Mouse (Mus musculus): ENCODE measurements around the gene Lsm4. TPM values are rescaled to one million over a fixed set of nuclear protein-coding genes. Genes with fewer than 3 reads are reported as not detected.

Gene Lsm4
- total and polyA plus RNA-seq, 2 experiments from 2014 or later = 202 to 438 TPM

- H3K36me3 ChIP-seq (replicated peaks; ENCODE audit: control insufficient read depth, insufficient read depth, low read length) = peaks cover 67% of the 10 kb centered on the region
- TF ChIP-seq CTCF (IDR thresholded peaks at IDR 0.05; ENCODE audit: low read depth) = peak; percentile 76
- TF ChIP-seq EP300 (IDR thresholded peaks at IDR 0.05; ENCODE audit: low read depth) = no peak
Observed at GRCm38 (mm10) chr8:70653226-70653625, 19.8 kb upstream of the Lsm4 start.

DNA sequence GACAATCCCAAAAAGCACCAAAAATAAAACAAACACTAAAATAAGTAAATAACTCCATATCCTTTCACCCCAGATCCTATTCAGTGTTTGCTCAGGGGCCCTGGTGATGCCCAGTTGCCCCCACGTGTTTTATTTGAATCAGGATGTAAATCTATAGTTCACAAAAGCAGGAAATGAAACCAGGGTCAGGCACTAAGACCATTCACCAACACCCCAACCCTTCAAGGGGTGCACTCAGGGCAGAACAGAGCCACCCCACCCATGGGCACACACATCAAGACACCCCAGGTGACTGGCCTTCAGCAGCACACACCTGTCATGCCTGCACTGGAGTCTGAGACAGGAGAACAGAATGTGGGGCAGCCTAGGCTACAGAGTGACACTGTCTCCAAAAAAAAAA, 18.9 kb upstream of the Lsm4 start:
- Histone ChIP-seq H3K36me3 (replicated peaks; ENCODE audit: control insufficient read depth, insufficient read depth, low read length) (peaks cover 67% of the 10 kb centered on the region), H3K4me2 (ENCODE audit: low read depth, low read length) (no peak overlapping the region), H3K4me3 (ENCODE audit: low read depth, low read length) (no peak overlapping the region), H3K9me3 (replicated peaks; ENCODE audit: control insufficient read depth, low read length) (no peaks in the 10 kb centered on the region), H3K4me1 (ENCODE audit: control insufficient read depth, insufficient read depth) (peaks cover 27% of the 10 kb centered on the region), H3K9ac (replicated peaks; ENCODE audit: low read depth, low read length) (no peak overlapping the region), H3K27me3 (ENCODE audit: control insufficient read depth, insufficient read depth, low read length) (no peaks in the 10 kb centered on the region), H3K27ac (ENCODE audit: low read depth) (no peak overlapping the region)
- ATAC-seq (ENCODE audit: insufficient read depth, low read depth) = no peak
- DNase-seq (ENCODE audit: low spot score) = no peak
- 73% methylated on average over 1 of the region's 1 CpGs for WGBS
- TF ChIP-seq CTCF (IDR thresholded peaks at IDR 0.05; ENCODE audit: low read depth) (no peak), EP300 (IDR thresholded peaks at IDR 0.05; ENCODE audit: low read depth) (no peak)

More at GRCm38 (mm10) chr8:70653226-70653625, 19.8 kb upstream of the Lsm4 start:
- 57% methylated on average over 2 of the region's 2 CpGs for WGBS
- Histone ChIP-seq H3K9me3 (replicated peaks; ENCODE audit: control insufficient read depth, low read length) (no peaks in the 10 kb centered on the region), H3K27me3 (ENCODE audit: control insufficient read depth, insufficient read depth, low read length) (no peaks in the 10 kb centered on the region), H3K27ac (ENCODE audit: low read depth) (no peak overlapping the region), H3K4me2 (ENCODE audit: low read depth, low read length) (no peak overlapping the region), H3K4me3 (ENCODE audit: low read depth, low read length) (no peak overlapping the region), H3K9ac (replicated peaks; ENCODE audit: low read depth, low read length) (no peak overlapping the region), H3K4me1 (ENCODE audit: control insufficient read depth, insufficient read depth) (peaks cover 27% of the 10 kb centered on the region)
- peak; percentile 12 for DNase-seq (ENCODE audit: low spot score)
- ATAC-seq (ENCODE audit: insufficient read depth, low read depth) = no peak

DNA sequence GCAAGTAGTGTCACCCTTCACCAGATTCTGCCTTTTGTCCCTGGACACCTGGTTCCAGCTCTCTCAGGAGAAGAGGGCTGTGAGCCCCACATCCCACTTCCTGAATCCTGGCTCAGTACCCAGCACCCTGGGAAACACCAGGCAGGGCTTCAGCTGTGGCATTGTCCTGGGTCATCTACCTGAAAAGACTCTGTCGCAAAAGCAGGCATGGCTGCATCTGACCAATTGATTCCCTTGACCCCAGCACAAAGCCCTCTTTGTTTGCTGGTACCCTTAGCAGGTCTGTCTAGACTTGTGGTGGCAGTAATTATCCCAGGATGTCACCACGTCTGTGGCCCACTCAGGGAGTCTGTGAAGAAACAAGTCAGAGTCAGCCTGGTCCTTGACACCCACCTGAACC, 17.6 kb upstream of the Lsm4 start:
- H3K27ac ChIP-seq (ENCODE audit: low read depth) = no peak overlapping the region
- peaks cover 17% of the 10 kb centered on the region; the same call in 1 of the 2 replicates for H3K4me1 ChIP-seq (ENCODE audit: control insufficient read depth, insufficient read depth)
- no peaks in the 10 kb centered on the region for H3K27me3 ChIP-seq (ENCODE audit: control insufficient read depth, insufficient read depth, low read length)
- H3K4me2 ChIP-seq (ENCODE audit: low read depth, low read length) = no peak overlapping the region
- TF ChIP-seq EP300 (IDR thresholded peaks at IDR 0.05; ENCODE audit: low read depth) (no peak), CTCF (IDR thresholded peaks at IDR 0.05; ENCODE audit: low read depth) (no peak)
- H3K4me3 ChIP-seq (ENCODE audit: low read depth, low read length) = no peak overlapping the region
- H3K9ac ChIP-seq (replicated peaks; ENCODE audit: low read depth, low read length) = no peak overlapping the region
- 79% methylated on average over 2 of the region's 2 CpGs for WGBS
- DNase-seq (ENCODE audit: low spot score) (no peak), ATAC-seq (ENCODE audit: insufficient read depth, low read depth) (no peak)
- no peaks in the 10 kb centered on the region for H3K9me3 ChIP-seq (replicated peaks; ENCODE audit: control insufficient read depth, low read length)
- H3K36me3 ChIP-seq (replicated peaks; ENCODE audit: control insufficient read depth, insufficient read depth, low read length) = peaks cover 59% of the 10 kb centered on the region

DNA sequence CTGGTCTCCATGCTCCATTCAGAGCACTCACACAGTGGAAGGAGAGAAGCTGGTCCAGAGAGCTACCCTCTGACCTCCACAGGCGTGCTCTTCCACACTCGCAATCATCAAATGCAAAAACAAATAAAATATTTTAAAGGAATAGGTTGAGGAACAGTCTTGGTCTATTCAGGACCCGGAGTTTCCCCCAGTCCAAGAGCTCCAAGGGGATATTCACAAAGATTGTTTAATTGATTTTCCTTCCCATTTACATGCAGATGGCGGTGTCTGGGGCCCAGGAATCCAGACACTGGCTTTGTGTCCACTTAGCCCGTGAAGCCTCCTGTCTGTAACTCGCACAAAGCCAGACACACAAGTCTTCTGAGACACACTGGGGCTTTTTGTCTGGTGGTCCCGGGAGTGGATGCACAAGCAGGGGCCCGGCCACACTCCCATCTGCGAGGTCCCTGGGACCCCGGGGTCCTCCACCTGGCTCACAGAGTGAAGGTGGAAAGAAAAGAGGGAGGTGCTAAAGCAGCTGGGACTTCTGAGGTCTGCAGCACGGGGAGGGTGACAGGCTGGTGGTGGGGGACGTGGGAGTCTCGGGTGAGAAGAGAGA, 16.8 kb upstream of the Lsm4 start:
- no peaks in the 10 kb centered on the region for H3K9me3 ChIP-seq (replicated peaks; ENCODE audit: control insufficient read depth, low read length)

GRCm38 (mm10) chr8:70657214-70657613, 15.8 kb upstream of the Lsm4 start:
- no peaks in the 10 kb centered on the region for H3K27me3 ChIP-seq (ENCODE audit: control insufficient read depth, insufficient read depth, low read length)
- no peak overlapping the region for H3K9ac ChIP-seq (replicated peaks; ENCODE audit: low read depth, low read length)
- DNase-seq (ENCODE audit: low spot score) (no peak), ATAC-seq (ENCODE audit: insufficient read depth, low read depth) (no peak)
- peaks cover 41% of the 10 kb centered on the region for H3K36me3 ChIP-seq (replicated peaks; ENCODE audit: control insufficient read depth, insufficient read depth, low read length)
- no peak overlapping the region for H3K4me2 ChIP-seq (ENCODE audit: low read depth, low read length)
- H3K9me3 ChIP-seq (replicated peaks; ENCODE audit: control insufficient read depth, low read length) = no peaks in the 10 kb centered on the region
- no peak overlapping the region for H3K27ac ChIP-seq (ENCODE audit: low read depth)
- TF ChIP-seq EP300 (IDR thresholded peaks at IDR 0.05; ENCODE audit: low read depth) = no peak
- no peak for TF ChIP-seq CTCF (IDR thresholded peaks at IDR 0.05; ENCODE audit: low read depth)
- peaks cover 17% of the 10 kb centered on the region; the same call in 1 of the 2 replicates for H3K4me1 ChIP-seq (ENCODE audit: control insufficient read depth, insufficient read depth)
- 96% methylated on average over 3 of the region's 3 CpGs for WGBS
- no peak overlapping the region for H3K4me3 ChIP-seq (ENCODE audit: low read depth, low read length)

More for the DNA sequence above, 16.8 kb upstream of the Lsm4 start:
- DNase-seq (ENCODE audit: low spot score) = no peak
- no peak overlapping the region for H3K4me3 ChIP-seq (ENCODE audit: low read depth, low read length)
- peaks cover 51% of the 10 kb centered on the region for H3K36me3 ChIP-seq (replicated peaks; ENCODE audit: control insufficient read depth, insufficient read depth, low read length)
- WGBS = 83% methylated on average over 13 of the region's 13 CpGs
- no peak overlapping the region for H3K9ac ChIP-seq (replicated peaks; ENCODE audit: low read depth, low read length)
- no peaks in the 10 kb centered on the region for H3K27me3 ChIP-seq (ENCODE audit: control insufficient read depth, insufficient read depth, low read length)
- TF ChIP-seq EP300 (IDR thresholded peaks at IDR 0.05; ENCODE audit: low read depth) (no peak), CTCF (IDR thresholded peaks at IDR 0.05; ENCODE audit: low read depth) (no peak)
- no peak overlapping the region for H3K27ac ChIP-seq (ENCODE audit: low read depth)
- ATAC-seq (ENCODE audit: insufficient read depth, low read depth) = no peak
- H3K4me2 ChIP-seq (ENCODE audit: low read depth, low read length) = no peak overlapping the region
- H3K4me1 ChIP-seq (ENCODE audit: control insufficient read depth, insufficient read depth) = peaks cover 17% of the 10 kb centered on the region; the same call in 1 of the 2 replicates

DNA sequence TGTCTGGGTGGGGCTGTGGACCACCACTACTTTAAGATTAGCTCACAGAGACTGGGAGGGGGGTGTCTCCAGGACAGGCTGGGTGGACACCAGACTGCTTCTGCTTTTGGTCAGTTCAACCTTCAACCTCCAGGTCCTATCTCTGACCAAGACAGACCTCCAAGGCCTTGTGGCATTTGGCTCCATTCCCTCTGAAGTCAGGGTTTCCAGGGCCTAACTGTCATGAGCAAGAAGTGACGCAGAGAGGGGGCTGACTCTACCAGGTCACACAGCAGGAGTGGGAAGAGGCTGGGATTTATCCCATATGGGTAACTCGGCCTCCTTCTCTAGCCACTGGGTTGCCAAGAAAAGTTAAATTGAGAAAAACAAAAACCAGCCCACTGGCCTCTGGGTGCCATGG, 15.3 kb upstream of the Lsm4 start:
- ATAC-seq (ENCODE audit: insufficient read depth, low read depth) (no peak), DNase-seq (ENCODE audit: low spot score) (no peak)
- Histone ChIP-seq H3K9ac (replicated peaks; ENCODE audit: low read depth, low read length) (no peak overlapping the region; the same call in 1 of the 2 replicates), H3K27ac (ENCODE audit: low read depth) (no peak overlapping the region), H3K36me3 (replicated peaks; ENCODE audit: control insufficient read depth, insufficient read depth, low read length) (peaks cover 37% of the 10 kb centered on the region), H3K4me1 (ENCODE audit: control insufficient read depth, insufficient read depth) (peaks cover 17% of the 10 kb centered on the region; the same call in 1 of the 2 replicates), H3K4me3 (ENCODE audit: low read depth, low read length) (no peak overlapping the region), H3K27me3 (ENCODE audit: control insufficient read depth, insufficient read depth, low read length) (no peaks in the 10 kb centered on the region), H3K4me2 (ENCODE audit: low read depth, low read length) (peak overlapping the region; percentile 73), H3K9me3 (replicated peaks; ENCODE audit: control insufficient read depth, low read length) (no peaks in the 10 kb centered on the region)
- WGBS = 80% methylated on average over 2 of the region's 2 CpGs
- TF ChIP-seq EP300 (IDR thresholded peaks at IDR 0.05; ENCODE audit: low read depth) (no peak), CTCF (IDR thresholded peaks at IDR 0.05; ENCODE audit: low read depth) (no peak)
